Mouse (Mus musculus) embryonic fibroblast, embryonic 13.5 days (primary cell): ENCODE results near the gene Rgs17.

Experiments used
- CTCF ChIP-seq: IDR thresholded peaks from 2 replicates; pipeline ENCODE4 v1.5.1; 2011; ENCODE audit warnings: mild to moderate bottlenecking, control low read depth, low read length, moderate library complexity, borderline replicate concordance; ENCODE audit not compliant: insufficient read depth
- POLR2A ChIP-seq: IDR thresholded peaks from 2 replicates; pipeline ENCODE4 v1.6.1; 2011; ENCODE audit warnings: low read depth, mild to moderate bottlenecking, control low read depth, low read length, moderate library complexity

DNA sequence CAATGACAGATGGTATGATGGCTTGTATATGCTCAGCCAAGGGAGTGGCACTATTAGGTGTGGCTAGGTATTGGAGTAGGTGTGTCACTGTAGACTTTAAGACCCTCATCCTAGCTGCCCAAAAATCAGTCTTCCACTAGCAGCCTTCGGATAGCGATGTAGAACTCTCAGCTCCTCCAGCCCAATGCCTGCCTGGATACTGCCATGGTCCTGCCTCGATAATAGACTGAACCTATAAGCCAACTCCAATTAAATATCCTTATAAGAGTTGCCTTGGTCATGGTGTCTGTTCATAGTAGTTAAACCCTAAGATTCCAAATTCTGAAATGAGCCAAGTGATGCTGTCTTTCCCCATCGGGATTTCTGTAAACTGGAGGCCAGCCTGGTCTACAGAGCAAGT, 124.1 kb downstream of the Rgs17 start:
- TF ChIP-seq CTCF (no peak), POLR2A (no peak)
